Mouse (Mus musculus) MEL-GATA-1-ER (cell line): Measurements from ENCODE around the gene Ddx55.

Experiments used
- DNase-seq: peaks from one replicate; pipeline ENCODE4 v3.0.0-alpha.2; 2012; ENCODE audit warnings: low read depth; ENCODE audit errors: extremely low read depth

Ddx55 gene

DNA sequence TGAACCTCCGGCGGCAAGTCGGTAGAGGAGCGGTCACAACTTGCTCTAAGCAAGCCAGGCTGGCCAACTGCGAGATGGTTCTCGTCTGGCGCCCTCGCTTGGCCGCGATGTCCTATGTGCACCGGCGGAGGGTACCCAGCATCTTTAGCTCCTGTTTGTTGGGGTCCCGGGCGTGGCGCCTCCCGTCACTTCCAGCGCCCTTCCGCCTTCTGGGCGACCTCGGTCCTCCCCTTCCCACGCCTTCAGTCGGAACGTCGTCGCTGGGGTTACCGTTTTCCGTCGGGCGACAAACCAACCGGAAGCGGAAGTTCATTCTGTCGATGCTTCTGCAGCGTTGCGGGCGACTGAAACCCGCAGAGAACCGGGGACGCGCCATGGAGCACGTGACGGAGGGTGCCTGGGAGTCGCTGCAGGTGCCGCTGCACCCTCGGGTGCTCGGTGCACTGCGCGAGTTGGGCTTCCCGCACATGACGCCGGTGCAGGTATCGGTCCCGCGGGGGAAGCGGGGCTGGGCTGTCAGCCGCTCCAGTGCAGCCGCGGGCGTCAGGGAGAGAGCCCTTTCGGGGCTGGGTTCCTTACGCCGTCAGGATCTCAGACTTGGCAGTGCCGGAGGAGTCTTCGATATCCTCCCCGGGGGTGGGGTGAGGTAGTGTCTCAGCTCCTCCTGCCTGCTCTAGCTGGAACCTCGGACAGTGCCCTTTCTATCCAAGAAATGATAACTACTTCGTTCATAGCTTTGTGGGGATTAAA, at the start of gene Ddx55:
Ddx55 (plus strand) TSS at position 307 of the 750 bp plus-strand sequence.
- peak; percentile 88 for DNase-seq

- no peak for DNase-seq
Observed at GRCm38 (mm10) chr5:124503742-124504141, 48.9 kb upstream of the Ddx55 start.

DNA sequence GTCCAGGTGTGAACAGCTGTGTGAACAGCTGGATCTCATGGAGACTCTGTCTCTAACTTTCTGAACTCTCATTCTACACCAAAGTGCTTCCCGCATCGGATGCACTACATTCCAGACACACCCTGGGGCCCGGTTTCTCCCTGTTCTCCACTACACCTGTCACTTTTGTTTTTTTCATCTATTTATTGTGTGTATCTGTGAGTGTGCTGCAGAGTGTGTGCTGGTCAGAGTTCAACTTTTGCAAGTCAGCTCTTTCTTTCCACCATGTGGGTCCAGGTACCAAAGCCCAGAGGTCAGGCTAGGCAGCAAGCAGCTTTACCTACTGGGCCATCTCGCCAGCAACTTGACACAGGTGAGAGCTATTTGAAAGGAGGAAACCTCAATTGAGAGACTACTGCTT, 47.4 kb upstream of the Ddx55 start:
- DNase-seq, result no peak

GRCm38 (mm10) chr5:124506731-124507359, 45.8 kb upstream of the Ddx55 start:
- no peak for DNase-seq

- no peak for DNase-seq
Observed at GRCm38 (mm10) chr5:124509200-124509599, 43.5 kb upstream of the Ddx55 start.

- no peak for DNase-seq
Observed at GRCm38 (mm10) chr5:124509742-124510237, 42.9 kb upstream of the Ddx55 start.

- no peak for DNase-seq
Observed at GRCm38 (mm10) chr5:124510536-124511050, 42.1 kb upstream of the Ddx55 start.

GRCm38 (mm10) chr5:124515789-124516188, 36.9 kb upstream of the Ddx55 start:
- no peak for DNase-seq

DNA sequence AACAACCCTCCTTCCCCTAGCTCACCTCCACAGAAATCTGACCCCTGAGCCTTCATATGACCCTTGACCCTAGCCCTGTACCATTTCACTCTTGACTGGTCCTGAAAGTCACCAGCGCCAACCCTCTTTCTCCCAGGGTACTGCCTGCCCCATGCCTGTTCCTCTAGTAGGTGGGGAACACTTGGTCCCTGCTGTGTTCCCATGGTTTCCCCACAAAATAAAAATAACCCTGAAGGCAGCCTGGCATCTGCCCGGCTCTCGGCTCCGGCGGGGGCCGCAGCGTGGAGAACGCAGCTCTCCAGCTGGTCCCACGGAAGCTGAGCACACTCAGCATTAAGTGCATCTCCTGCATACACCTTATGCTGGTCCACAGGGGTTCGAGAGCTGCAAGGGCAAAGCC, 34.0 kb upstream of the Ddx55 start:
- DNase-seq, result no peak

DNA sequence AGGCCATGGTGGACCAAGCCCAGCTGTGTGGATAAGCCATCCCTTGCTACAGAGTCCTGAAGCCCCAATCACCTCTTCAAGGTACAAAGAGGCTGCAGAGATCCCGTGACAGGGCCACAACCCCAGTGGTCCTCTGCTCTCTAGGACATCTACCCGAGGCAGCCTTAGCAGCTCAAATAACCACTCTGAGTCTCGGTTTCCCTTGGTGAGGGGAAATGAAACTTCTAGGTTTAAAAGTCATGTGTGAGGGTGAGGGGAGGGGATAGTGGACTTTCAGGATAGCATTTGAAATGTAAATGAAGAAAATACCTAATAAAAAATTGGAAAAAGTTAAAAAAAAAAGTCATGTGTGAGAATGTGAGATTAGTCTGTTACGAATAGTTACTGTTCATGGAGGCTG, 31.1 kb upstream of the Ddx55 start:
- no peak for DNase-seq

- DNase-seq, result no peak
Observed at GRCm38 (mm10) chr5:124523032-124523431, 29.6 kb upstream of the Ddx55 start.

- no peak for DNase-seq
Observed at GRCm38 (mm10) chr5:124524943-124525342, 27.7 kb upstream of the Ddx55 start.

GRCm38 (mm10) chr5:124528351-124528750, 24.3 kb upstream of the Ddx55 start:
- DNase-seq, result no peak

- no peak for DNase-seq
Observed at GRCm38 (mm10) chr5:124528791-124529190, 23.9 kb upstream of the Ddx55 start.

DNA sequence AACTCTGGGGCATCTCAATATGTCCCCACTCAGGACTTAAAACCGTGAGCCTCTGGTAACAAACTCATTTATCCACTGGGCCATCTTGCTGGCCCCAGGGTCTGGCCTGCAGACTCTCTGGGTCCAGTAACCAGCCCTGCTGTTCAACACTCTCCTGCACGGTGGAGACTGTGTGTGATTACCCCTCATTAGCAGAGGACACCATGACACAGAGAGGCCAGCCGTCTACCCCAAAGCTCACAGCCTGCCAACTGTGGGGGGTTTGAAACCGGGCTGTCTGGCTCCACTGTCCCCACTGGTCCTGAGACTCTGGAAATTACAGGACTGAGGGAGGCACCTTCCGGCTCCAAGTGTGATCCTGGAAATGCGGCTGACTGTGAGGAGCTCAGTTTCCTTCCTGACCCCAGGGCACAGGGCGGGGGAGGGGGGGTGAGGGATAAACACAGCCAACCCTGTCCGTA, 23.4 kb upstream of the Ddx55 start:
- no peak for DNase-seq

DNA sequence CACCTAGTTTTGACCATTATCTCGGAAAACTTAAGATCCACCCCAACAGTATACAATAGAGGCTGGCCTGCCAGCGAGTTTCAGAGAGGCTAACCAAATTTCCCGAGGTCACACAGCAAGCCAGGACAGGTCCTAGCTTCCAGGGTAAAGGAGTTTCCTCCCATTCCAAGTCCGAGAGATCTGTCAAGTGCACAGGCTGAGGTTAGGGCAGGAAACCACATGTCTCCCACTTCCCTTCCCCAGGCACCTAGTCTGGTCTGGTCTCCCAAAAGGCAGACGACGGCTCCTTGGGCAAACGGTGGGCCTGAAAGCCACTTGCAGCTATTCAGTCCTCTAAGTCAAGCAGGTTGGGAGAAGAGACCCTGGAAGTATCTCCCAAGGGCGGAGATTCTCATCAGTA, 23.0 kb upstream of the Ddx55 start:
- DNase-seq, result no peak

- DNase-seq, result no peak
Observed at GRCm38 (mm10) chr5:124530655-124531582, 21.7 kb upstream of the Ddx55 start, which contains the start of gene Rilpl1. Gene Rilpl1 (minus strand): TSS chr5:124531391.

GRCm38 (mm10) chr5:124531583-124531930, 21.1 kb upstream of the Ddx55 start:
- no peak for DNase-seq

GRCm38 (mm10) chr5:124532451-124532850, 20.2 kb upstream of the Ddx55 start:
- DNase-seq, result no peak

GRCm38 (mm10) chr5:124535016-124535415, 17.6 kb upstream of the Ddx55 start:
- DNase-seq, result no peak

- no peak for DNase-seq
Observed at GRCm38 (mm10) chr5:124536776-124537175, 15.9 kb upstream of the Ddx55 start.
